Mouse (Mus musculus): ENCODE measurements around the gene Pttg1ip.

The Pttg1ip gene

DNA sequence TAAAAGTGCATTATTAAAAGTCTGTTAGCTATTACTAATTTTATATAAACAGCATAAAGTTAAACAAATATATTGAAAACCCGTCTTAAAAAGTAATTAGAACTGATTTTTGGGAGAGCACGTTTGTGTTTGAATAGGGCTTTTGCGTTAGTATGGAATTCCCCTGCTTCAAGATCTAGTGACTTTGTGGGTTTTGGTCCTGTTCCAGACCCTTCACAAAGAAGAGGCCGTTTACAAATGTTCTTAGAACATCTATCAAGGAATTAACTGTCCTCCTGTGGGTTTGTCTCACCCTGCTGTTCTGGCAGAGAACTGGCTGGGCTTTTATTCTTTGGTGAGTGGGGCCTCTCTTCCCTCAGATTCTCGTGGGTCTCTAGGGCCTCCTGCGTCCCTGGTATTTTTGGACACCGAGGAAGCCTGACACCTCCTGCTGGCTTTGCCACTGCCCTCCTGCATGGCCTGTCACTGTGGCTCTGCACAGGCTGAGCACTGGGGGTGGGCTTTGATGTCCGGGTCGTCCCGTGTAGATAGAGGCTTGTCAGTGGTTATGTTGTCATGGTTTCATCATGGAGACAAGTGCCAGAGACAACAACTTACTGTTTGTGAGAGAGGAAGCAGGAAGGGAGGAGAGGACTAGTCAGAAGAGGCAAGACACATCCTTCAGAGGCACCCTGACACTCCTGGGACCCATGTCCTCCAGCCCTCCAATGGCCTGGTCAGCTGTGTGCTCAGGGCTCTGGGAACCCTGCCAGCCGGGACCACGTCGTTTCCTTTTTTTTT lies 53.1 kb downstream of the Pttg1ip start:
- no peak for DNase-seq (ENCODE audit: low read depth, low spot score)

DNA sequence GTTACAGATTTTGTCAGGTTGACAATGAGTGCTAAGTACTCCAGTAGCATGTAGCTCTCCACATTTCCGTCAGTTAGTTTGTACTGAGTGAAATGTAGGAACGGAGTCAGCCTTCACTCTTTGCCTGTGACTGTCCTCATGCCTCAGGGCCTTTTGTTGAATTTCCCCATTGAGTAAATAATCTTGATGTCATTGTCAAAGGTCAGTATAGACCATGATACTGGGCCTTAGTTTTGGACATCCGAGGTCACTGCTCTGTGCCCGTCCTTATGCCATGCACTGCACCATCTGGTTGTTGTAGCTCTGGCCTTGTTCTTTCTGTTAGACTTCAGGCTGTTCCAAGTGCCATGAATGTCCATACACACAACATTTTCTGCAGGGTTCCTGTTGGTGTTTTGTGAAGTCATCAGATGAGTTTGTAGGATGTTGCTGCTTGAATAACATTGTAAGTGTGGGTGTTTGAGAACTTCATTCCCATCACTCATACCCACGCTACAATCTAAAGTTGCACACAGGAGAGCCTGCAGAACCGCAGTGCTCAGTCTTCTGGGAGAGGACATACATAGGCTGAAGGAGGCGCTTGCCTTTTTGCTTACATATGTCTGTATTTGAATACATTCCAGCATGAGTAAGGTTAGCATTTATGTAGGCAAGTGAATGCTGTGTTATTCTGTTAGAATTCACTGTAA lies 54.9 kb downstream of the Pttg1ip start:
- DNase-seq (ENCODE audit: low read depth, low spot score), result no peak

- DNase-seq (ENCODE audit: low read depth, low spot score), result no peak
Observed at GRCm38 (mm10) chr10:77638956-77639355, 57.4 kb downstream of the Pttg1ip start.

- DNase-seq (ENCODE audit: low read depth, low spot score), result no peak
Observed at GRCm38 (mm10) chr10:77643160-77643559, 61.6 kb downstream of the Pttg1ip start.

DNA sequence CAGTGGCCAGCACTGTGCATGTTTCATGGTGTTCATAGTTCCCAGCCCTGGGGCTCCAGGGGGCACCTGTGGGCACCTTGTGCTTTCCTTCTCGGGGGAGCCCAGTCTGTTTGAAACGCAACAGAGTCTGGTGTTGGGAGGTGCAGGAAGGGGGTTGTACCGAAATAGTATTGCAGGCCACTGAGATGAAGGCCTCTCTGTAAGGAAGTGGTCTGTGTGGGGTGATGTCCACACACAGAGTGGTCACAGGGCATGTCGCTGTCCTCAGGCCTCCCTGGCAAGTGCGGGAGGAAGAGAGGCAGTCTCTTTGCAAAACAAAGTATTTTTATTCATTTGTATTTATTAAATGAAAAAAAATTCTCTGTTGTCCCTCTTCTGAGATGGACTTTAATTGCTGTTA lies 64.1 kb downstream of the Pttg1ip start:
- DNase-seq (ENCODE audit: low read depth, low spot score), result no peak

DNA sequence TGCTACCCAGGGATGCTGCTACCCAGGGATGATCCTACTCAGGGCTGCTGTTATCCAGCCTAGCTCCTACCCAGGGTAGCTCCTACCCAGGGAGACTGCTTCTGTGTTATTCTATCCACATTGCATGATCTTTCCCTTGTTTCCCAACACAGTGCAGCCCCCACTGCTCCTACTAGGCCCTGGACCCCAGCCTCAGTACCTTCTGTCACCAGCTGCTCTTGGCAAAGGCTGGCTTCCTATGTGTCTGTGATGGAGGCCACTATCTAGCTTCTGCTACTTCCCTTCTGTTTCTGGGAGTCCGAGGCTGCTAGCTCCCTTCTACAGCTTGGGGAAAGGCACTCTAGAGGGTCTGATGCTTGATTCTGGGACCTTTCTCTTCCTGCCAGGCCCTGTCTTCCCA lies 65.9 kb downstream of the Pttg1ip start:
- no peak for DNase-seq (ENCODE audit: low read depth, low spot score)

DNA sequence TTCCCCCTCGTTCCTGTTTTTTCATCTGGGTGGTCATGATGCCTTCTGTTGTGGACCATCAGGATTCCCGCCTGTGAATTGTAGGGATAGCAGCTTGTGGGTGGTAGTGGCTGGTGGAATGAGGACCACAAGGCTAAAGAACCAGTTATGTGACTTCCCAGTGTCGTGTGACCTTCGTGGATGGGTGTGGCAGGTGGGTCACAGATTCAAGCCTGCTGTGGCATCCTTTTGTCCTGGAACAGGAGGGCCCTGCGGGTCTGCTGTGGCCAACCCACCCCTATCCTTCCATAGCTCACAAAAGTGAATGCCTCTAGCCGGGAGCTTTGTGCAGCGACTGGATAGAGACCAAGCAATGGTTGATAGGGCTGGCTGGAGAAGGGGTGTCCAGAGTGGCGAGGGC lies 66.4 kb downstream of the Pttg1ip start:
- no peak for DNase-seq (ENCODE audit: low read depth, low spot score)

Measured in CD4-positive helper T cell, adult 2 months (primary cell).